Mouse (Mus musculus) v-Abl transformed pro-B cells (cell line): Measurements from ENCODE around the gene Oxct1.

ENCODE experiments used
- in situ Hi-C, 2 experiments: fragments of 400-800 bp; cut with MboI; formaldehyde crosslinking; loops; one replicate each; pipeline ENCODE4 v1.15.1; 2025; ENCODE audit not compliant: unreplicated experiment in 2 of 2

Gene Oxct1

DNA sequence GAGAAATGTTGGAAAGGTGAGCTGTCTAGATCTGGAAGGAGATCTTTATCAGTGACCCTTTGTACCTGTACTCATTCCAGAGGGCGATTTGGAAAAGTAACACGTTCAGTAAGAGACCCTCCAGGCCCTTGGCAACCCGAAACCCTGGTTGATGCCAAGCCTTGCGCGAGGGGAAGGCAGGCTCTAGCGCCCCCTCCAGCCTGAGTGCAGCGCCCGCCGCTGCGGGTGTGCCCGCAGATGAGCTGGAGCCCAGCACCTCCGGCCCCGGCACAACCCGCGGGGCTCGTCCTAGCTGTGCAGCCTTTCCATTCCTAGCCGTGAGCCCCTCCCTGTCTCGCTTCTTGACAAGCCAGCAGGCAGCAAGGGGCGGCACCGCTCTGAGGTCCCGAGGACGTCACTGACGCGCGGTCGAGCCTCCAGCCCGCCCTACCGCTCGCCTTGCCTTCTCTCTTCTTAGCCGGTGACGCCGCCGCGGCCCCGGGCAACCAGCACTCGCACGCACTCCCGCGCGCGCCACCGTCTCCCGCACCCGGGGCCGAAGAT is at the start of gene Oxct1:
Gene Oxct1, plus strand, starts transcription at position 153 of the 543 bp plus-strand sequence.
- in situ Hi-C loops: loop anchor here in 1 of 2 experiments (25.0 kb wide), 1 partner anchor 589 kb away; no protein-coding TSS in a partner anchor

DNA sequence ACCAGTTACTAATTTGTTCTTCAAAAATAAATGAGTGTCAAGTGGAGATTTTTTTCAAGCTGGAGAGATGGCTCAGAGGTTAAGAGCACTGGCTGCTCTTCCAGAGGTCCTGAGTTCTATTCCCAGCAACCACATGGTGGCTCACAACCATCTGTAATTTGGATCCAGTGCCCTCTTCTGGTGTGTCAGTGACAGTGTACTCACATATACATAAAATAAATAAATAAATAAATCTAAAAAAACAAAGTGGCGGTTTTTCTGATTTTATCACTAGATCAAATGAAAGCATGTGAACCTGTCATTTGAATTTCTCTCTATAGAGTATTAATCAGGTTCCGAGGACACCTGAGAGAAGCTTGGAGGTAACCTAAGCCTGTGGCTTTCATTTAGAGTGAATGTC is 47.9 kb upstream of the Oxct1 start:
- in situ Hi-C loops: loop anchor here in 1 of 2 experiments (5.0 kb wide), 1 partner anchor 1139 kb away; the partner anchor contains the start of gene Rpl37

DNA sequence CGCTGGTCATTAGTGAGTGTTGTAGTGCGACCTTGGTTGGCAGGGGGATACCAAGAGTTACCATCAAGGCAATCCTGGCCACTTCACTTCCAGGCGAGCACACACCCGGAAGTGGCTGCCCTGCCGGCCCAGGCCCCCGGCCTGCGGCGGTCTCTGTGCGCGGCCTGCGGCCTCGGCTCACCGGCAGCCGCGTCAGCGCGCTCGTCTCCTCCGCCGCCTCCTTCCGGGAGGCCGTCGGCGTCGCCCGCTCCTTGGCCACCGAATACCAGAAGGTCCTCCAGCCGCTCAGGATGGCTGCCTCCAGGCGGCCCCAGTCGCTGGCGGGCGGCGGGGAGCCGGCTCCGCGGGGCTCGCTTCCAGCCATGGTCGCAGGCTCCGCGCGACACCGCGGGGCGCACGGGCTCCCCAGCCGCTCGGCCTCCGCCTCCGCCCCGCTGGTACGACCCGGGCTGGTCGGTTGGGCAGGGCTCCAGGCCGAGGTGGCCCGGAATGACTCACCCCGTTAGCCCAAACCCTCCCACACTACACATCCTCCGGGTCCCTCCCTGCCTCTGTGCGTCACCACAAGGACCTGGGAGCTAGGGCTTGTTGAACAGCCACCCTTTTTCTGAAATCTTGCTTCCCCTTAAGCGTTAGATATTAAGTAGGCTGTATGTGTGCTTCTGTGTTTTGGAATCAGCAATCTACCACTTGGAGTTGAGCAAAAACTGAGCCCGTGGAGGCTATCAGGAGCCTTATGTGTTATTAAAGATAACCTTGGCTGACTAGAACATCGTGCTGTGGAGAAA is 46.9 kb upstream of the Oxct1 start, which contains the start of gene Fbxo4:
Gene Fbxo4, minus strand, starts transcription at position 513 of the 788 bp plus-strand sequence.
- in situ Hi-C loops: loop anchor here in 1 of 2 experiments (5.0 kb wide), 1 partner anchor 1138 kb away; the partner anchor contains the start of gene Rpl37

DNA sequence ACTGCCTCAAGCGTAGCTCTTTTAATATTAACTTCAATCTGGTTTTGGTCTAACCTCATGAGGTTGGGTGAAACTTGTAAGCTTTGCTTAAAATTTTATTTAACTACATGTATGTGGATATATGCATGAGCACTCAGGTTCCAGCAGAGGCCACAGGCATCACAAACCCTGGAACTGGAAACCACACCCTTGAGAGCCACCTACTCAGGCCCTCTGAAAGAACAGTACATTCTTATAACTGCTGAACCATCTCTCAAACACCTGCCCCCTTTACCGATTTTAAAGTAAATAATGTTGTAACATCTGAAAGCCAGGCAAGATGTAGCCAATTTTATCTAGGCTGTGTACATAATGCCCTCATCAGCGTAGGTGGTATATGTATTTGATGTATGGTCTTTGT is 46.3 kb upstream of the Oxct1 start:
- in situ Hi-C loops: loop anchor here in 1 of 2 experiments (5.0 kb wide), 1 partner anchor 1137 kb away; the partner anchor contains the start of gene Rpl37

DNA sequence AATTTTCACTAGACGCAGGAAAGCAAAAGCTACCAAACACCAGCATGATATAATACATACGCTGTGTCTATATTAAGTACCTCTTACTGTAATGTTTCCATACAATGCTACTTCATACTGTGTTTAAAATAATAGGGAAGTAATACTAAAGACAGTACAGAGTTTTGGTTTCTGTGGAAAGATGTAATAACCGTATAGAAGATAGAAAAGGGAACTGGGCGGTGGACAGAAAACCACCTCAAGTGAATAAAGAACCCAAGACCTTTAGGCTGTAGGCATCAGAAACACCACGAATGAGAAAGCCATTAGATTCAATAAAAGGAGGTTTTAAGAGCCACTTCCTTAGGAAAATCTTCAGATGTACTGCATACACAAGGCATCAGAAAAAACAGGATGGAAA is 43.5 kb upstream of the Oxct1 start:
- in situ Hi-C loops: no loop called here

DNA sequence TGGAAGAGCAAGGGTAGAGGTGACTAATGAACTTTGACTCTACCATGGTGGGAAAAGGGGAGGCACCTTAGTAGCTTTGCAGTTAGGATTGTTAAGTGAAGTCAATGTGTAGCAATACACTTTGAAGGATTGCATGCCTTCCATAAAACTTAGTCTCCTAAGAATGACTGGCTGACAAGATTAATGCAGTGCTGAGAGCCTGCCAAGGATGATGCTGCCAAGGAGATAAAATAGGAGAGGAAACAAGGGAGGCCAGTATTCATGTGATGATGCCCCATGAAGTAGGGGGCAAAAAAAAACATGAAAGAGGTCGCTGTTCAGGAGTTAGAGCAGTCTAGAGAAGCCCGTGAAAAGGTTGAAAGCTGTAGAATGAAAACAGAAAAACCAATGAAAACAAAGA is 41.3 kb upstream of the Oxct1 start:
- in situ Hi-C loops: no loop called here

DNA sequence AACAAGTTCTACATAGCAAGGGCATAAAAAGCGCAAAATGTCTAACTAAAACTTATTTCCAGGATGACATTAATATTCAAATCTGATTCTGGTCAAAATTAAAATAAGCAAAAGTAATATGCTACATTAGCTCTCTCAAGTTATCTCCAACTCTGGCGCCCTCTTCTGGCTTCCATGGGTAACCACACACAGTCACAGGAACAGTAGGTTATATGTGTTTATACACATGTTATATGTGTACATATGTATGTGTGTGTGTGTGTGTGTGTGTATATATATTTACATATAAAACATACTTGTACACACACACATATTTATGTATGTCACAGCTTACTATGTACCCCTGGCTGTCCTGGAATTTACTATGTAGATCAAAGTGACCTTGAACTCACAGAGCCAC is 38.2 kb upstream of the Oxct1 start:
- in situ Hi-C loops: no loop called here

DNA sequence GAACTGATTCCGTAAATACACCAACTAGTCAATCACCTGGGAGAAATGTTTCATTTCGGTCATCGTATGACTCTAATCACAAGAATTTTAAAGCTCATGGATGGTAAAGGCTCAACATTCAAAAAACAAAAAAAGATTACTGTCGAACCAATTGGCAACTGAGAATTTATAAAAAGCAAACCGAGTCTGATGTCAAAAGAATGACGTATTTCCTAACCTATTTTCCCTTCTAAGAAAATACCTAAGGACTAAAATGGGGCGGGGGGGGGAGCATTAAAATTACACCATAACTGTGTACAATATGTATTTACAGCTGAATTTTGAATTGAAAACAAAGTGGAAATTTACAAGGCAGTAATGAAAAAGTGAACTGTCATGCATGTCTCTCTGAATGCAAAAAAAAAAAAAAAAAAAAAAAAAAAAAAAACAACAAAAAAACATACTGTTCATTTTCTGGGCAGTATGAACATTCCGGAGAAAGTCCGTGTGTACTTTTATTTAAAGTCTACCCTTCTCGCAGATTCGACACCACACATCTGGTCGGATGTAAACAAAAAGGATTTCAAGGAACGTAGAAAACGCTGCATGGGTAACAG is 31.2 kb upstream of the Oxct1 start:
- in situ Hi-C loops: loop anchor here (5.0 to 10.0 kb wide), 2 partner anchors 42 to 720 kb away; no protein-coding TSS in a partner anchor

DNA sequence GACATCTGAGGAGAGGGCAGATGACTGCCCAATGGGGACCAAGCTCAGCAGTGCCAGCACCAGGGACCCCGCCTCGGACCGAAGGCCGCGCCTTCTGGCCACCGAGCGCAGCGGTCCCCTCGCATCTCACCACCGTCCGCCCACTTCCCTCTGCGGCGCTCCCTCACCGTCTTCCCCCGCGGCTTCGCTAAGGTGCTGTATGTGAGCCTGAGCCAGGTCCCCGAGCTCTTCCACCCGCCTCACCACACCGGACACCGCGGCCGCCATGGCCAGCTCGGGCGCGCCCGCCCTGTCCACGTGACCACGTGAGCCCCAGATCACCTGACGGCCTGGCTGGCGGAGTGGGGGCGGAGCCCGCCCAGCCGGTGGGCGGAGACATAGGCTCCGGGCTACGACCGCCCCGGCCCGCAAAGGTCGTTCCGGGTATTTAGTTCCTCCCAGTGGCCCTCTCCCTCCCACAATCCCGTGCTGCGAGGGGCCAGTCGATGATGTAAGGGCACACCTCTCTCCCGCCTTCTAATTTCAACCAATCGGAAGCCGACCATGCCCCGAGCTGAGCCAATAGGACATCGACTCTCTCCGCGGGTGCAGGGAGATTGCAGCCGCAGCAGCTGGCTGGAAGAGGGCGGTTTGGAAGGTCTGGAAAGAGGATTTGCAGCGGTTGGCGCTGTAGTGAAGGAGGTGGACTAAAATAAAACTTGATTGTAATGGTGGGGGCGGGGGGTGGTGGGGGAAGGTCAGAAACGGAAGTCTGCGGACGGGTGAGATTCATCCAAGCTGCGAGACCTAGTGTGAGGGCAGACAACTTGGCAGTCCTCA is 30.5 kb upstream of the Oxct1 start, which contains the start of gene AW549877:
Gene AW549877, minus strand, starts transcription at position 297 of the 819 bp plus-strand sequence.
- in situ Hi-C loops: loop anchor here (5.0 to 10.0 kb wide), 2 partner anchors 42 to 721 kb away; no protein-coding TSS in a partner anchor

DNA sequence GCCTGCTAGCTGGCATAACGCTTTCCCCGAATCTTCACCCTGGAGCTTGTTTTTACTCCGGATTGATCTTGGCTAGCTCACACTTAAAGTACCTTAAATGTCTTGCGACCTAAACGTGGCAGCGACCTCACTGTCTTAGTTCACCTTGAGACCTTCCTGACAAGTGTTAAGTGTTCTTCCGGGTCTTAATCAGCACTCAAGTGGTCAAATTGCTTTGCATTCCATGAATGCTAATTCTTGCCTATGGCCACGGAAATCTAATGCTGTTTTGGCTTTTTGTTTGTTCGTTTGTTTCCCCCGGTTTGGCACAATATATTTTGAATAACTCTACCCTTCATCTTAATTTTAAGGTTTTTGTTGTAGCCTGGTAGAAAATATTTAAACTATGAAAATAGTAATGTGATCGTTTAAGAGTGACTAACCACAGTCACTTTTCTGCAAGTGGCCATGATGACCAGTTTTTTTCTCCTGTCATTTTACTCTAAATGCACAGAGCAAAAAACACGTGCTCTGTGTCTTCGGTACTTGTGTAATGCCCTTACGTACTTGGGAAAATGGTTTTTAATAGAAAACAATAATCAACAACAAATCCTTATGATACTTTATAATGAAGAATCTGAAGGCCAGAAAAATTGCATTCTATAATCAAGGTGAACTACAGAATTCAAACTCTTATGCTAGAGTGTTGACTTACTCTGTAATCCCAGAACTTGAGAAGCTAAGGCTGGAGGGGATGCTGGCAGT is 29.7 kb upstream of the Oxct1 start:
- in situ Hi-C loops: loop anchor here (5.0 to 10.0 kb wide), 2 partner anchors 41 to 722 kb away; no protein-coding TSS in a partner anchor

DNA sequence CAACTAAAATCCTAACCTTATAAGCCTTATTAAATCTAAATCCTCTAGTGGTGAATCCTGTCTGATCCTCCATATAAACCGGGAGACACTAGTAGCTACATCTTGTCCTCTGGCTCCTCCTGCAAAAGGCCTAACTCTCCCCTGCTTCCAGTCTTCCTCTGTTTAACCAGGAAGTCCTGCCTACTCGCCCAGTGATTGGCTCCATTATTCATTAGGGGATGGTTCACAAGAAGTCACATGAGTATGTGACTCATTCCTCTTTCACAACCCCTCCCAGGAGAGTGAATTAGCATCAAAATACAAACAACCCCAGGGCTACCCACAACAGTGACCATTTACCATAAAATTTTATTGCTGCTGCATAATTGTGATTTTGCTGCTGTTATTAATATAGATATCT is 27.0 kb upstream of the Oxct1 start:
- in situ Hi-C loops: loop anchor here (5.0 to 10.0 kb wide), 2 partner anchors 38 to 724 kb away; no protein-coding TSS in a partner anchor

DNA sequence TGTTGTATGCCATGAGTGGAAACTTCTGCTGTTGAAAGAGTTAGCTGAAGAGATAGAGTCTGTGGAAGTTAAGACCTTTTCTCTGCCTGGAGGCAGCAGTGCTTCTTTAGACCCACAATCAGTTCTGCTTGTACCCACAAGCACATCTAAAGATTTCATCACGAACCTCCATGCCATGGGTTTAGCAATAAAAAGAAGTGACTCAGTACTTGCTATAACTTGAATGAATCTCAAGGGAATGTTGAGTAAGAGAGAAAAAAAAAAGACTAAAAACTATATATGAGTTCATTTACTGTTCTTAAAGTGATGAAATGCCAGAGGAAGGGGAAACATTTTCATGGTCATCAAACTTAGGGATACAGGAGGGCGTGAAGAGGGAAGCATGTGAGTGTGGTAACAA is 25.6 kb upstream of the Oxct1 start:
- in situ Hi-C loops: no loop called here

DNA sequence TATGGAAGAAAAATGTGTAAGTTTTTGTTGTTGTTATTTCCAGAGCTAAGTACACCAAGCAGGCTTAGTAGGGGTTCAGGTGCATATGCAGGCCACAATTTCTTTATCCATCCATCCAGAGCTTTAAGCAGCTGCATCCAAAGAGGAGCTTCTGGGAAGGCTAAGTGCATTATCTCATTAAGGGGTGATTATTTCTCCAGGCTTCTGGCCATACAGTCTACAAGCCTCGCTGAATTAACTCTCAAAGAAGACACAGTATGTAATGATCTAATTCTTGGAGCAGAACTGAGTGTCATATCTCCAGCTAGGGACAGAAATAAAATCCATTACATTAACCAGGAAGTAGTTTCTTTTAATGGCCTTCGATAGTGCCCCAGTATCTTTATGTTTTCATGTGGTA is 12.3 kb upstream of the Oxct1 start:
- in situ Hi-C loops: no loop called here

DNA sequence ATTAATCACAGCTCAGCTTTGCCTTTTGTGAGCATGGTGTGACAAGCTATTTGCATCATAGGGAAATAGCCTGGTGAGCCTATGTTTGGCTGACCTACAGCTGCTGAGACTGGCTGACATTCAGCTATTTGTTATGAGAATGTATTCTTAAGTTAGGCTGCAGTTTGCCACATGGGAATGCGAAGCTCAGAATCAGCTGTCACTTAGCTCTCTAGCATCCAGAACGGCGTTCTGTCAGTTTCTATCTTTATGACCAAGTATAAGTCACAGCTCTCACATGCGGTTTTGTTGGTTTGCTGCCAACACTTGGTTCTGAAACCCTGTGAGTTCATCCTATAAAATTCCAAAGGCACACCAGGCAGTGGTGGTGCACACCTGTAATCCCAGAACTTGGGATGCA is 5.5 kb upstream of the Oxct1 start:
- in situ Hi-C loops: no loop called here

DNA sequence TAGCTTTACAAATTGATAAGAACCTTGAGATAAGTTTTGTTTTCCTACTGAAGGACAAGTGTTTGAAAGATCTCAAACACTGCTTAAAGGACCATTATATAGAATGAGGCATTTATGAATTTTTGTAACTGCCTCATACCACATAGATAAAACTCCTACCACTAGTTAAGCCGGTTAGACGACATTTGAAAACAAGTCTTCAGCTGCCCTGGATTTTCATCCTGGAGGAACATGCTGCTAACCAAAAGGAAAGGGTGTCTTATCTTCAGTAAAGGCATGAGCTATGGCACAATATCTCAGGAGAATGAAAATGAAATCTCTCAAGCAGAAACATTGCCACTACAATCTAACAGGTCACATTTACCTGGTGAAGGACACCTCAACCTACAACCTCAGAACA is 2.4 kb upstream of the Oxct1 start:
- in situ Hi-C loops: no loop called here

DNA sequence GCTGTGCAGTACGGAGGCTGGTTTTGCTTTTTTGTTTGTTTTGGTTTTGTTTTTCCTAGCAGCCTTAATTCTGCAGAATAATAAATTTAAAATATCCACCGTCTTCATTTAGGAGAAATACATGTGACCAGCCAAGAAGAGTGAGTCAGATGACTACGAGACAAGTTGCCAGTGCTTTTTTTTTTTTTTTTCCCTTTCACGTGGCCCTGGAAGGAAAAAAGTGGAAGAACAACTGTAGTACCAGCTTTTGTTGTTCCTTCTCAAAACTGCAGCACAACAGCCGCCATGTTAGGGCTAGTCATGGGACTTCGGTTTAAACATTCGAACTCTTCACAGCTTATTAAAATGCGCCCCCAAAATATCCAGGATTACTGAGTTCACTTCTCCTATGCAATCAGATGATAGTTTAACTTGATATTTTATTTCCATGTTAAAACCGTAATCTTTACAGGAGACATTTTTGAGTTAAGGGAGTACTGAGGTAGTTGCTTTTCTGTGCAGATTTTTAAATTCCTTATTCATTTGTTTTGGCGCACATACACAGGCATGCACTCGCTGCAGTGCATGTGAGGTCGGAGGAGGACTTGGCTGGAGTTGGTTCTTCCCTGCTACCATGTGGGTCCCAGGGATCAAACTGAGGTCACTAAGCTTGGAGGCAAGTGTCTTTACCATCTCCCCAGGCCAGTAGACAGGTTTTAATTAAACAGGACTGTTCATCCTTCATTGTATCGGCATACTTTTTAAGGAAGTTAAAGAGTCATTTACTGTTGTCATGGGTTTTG is 1.3 kb upstream of the Oxct1 start:
- in situ Hi-C loops: loop anchor here in 1 of 2 experiments (25.0 kb wide), 1 partner anchor 588 kb away; no protein-coding TSS in a partner anchor

DNA sequence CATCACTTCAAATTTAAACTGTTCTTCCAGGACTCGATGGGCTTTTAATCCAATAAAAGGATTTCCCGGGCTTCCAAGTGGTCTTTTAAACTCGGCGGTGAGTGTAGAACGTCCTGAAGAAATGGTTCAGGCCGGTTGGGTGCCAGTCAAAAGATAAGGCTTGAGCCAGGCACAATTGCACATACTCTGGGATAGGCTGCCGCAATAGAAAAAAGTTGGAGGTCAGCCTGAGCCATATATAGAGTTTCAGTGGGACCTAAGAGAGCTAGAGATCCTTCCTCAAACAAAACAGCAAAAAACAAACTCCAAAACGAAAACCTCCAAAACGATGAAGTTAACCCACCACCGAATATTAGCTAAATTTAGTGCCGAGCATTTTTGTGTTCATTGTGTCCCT is 677 bp upstream of the Oxct1 start:
- in situ Hi-C loops: loop anchor here in 1 of 2 experiments (25.0 kb wide), 1 partner anchor 588 kb away; no protein-coding TSS in a partner anchor

DNA sequence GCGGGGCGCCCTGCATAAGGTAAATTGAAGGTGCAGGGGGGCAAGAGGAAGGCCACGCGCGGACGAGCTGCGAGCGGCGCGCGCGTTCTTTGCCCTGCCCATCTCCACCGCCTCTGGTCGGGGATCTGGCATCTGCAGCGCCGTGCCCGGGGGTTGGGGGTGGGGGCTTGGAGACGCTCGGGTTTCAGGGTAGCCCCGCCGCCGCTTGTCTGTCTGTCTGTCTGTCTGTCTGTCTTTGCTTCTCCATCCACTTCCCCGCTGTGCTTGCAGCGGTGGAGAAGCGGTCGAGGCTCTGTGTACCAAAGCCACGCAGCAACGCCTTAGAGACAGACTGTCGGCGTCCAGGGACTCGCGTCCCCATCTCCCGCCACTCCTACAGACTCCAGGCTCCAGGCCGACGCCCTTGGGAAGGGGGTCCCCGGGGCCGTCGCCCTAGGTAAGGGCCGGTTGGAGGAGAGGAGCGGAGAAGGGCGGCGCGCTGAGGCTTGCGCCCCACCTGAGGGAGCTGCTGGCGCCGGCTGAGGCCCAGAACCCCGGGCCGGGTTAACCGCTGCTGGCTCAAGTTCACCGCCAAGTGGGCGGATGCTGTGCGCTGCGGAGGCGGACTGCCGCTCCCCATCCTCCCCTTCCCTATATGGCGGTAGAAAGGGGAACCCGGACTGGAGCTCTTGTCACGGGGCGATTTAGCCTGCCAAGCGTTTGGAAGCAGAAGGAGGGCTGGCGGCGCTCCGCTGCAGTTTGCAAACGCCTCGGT is 825 bp downstream of the Oxct1 start:
- in situ Hi-C loops: loop anchor here in 1 of 2 experiments (25.0 kb wide), 1 partner anchor 590 kb away; no protein-coding TSS in a partner anchor
